Mouse (Mus musculus): ENCODE results near the gene Ush1c.

GRCm38 (mm10) chr7:46276156-46276555 lies 37.9 kb upstream of the Ush1c start:
- TF ChIP-seq CTCF (IDR thresholded peaks at IDR 0.05; ENCODE audit: insufficient read depth, low read length) (no peak), POLR2A (IDR thresholded peaks at IDR 0.05; ENCODE audit: borderline replicate concordance, extremely low read depth, low read depth, low read length) (no peak)

All from lung, adult 2 months (tissue).